Mouse (Mus musculus) thymus, postnatal 25 days (tissue): Measurements from ENCODE around the gene Otud5.
"Not testable (repeated sequence)": the region's sequence is repeated elsewhere in the genome, so short reads cannot be mapped to it uniquely, and the experiment has no call there.

Source experiments
- DNase-seq: peaks from one replicate; pipeline ENCODE4 v3.0.0; 2022

Otud5 gene

DNA sequence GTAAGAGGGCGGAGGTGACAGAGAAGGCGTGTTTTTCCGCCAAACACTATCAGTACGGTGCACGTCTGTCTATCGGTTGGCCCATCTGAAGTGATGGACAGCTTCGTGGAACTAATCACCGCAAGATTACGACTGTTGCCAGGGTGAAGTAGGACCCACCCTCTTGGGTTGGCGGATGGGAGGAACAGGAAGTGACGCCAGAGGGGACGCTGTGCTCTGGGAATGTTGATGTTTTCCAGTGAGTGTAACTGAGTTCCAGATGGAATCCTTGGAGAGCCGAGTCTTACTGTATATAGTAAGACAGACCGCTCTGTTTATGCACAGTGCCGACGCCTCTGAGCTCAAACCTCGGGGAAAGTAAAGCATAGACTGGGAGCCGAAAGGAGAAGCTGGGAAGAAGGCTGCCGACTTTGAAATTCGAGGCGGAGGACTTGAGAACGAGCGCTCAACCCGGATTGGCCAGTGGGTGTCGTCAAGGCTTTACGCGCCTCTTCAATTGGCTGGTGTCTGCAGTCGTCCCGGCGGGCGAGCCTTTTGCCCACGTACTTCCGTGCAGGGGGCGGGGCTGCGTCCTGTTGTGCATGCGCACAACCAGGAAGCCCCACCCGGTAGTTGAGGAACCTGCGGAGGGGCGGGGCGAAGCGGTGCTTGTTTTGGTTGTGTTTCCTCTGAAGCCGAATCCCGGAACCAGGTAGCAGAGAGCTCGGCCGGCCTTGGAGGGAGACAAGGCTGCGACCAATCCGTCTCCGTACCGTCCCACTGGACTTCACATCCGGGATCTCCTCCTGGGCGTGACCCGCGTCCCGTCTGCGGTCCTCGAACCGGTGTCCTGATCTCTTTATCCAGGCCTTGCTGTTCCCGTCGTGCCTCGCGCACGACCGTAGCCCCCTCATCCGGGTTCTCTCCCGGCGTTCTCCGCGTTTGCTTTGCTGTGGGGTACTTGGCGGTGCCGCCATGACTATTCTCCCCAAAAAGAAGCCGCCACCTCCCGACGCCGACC, at the start of gene Otud5:
Gene Otud5 (plus strand): TSS at position 202 of the 1,000 bp plus-strand sequence.
- peak; percentile 94 for DNase-seq

DNA sequence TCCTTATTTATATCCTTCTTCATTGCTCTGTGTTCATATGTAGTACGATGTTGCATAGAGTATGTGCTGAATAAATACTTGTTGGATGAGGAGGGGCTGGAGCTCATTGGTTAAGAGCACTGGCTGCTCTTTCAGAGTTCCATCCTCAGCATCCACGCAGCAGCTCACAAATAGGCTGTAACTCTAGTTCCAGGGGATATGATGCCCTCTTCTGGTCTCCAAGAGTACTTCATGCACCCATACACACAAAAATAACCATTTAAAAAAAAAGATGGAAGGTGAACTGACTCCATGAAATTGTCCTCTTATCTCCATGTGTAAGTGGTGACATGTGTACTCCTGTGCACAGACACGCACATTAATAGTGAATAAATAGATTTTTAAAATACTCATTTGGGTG, 47.8 kb upstream of the Otud5 start:
- peak; percentile 2 for DNase-seq

DNA sequence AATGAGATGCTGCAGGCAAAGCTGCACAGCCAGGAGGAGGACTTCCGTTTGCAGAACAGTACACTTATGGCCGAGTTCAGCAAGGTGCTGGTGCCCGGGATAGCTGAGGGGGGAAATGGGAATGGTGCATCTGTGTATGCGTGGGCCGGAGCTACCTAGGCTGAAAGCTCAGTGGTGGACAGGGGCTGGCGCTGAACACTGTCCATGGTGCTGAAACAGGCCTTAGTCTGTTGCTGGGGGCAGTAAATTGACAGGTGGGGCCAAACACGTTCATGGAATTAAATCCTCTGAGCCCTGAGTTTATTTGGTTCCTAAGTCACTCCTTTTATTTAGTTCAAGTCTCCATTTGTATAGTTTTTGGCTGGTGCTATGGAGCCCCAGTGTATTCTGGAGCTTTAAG, 46.1 kb upstream of the Otud5 start:
- peak; percentile 13 for DNase-seq

DNA sequence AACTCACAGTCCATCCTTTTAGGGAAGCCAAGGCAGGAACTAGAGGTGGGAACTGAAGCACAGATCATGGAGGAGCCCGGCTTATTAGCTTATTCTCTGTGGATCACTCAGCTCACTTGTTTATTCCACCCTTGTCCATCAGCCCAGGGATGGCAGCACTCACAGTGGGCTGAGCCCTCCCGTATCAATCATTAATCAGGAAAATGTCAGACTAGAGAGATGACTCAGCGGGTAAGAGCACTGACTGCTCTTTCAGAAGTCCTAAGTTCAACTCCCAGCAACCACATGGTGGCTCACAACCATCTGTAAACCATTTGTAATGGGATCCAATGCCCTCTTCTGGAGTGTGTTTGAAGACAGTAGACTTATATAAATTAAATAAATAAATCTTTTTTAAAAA, 43.8 kb upstream of the Otud5 start:
- DNase-seq, result no peak

DNA sequence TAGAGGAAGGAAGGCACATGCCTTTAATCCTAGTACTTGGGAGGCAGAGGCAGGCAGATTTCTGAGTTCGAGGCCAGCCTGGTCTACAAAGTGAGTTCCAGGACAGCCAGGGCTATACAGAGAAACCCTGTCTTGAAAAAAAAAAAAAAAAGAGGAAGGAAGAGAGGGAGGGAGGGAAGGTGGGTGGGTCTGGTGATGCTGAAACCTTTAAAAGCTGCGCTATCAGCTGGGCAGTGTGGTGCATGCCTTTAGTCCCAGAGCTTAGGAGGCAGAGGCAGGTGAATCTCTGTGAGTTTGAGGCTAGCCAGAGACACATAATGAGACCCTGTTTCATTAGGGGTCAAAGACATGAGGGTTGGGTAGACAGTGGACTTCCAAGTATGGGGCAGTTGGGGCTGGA, 39.0 kb upstream of the Otud5 start:
- DNase-seq, result not testable (repeated sequence)

DNA sequence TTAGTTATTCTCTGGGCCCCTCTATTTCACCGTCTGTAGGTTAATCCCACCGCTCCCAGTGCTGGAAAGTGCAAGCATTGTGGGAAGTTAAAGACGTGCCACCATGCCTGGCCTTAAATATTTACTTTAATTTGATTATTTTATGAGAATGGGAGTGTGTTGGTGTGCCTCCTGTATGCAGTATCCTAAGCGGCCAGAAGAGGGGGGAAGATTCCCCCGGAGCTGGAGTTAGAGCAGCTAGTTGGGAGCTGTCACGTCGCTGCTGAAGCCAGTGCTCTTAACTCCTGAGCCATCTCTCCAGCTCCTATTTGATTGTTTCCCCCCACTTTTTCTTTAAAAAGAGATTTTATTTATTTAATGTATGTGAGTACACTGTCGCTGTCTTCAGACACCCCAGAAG, 26.1 kb upstream of the Otud5 start:
- peak; percentile 26 for DNase-seq

DNA sequence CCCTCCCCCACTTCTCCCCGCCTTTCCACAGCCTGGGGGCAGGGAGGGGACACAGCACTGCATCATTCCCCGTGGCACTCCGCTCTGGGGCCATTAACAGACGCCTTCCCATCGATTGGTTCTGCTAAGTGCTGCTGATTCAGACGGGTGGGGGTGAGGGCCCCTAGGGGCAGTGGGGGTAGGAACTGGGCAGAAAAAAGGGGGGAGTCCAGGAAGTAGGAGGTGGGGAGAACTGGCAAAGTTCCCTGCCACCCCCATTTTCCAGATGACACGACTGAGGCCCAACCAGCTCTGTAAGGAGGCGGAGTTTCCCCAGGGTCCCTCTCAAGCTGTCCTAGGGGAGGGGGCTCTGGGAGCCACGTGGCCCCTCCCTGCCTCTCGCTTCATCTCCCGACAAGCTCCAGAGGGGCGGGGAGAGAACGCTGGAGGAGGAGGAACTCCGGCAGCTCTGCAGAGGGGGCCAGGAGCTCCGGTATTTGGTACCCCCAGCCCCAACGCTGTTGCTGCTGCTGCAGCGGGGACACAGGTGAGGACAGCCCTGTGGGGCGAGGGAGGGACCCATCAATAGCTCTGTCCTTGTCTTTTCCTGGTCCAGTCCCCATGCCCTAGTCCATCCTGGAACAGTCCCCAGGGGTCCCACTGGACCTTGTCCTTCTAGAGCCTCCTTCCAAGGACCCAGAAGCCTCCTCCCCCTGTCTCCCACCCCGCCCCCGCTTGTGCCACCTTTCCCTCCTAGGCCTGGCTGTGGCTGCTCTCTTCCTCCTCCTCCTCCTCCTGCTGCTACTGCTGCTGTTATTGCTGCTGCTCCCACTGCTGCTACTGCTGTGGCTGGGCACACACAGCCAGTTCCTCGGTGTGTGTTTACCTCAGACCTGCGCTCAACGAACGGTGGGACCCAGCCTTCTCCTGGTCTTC, 19.0 kb upstream of the Otud5 start, which contains the start of gene Kcnd1:
Gene Kcnd1 (plus strand): TSS at position 425 of the 915 bp plus-strand sequence.
- DNase-seq, result no peak

DNA sequence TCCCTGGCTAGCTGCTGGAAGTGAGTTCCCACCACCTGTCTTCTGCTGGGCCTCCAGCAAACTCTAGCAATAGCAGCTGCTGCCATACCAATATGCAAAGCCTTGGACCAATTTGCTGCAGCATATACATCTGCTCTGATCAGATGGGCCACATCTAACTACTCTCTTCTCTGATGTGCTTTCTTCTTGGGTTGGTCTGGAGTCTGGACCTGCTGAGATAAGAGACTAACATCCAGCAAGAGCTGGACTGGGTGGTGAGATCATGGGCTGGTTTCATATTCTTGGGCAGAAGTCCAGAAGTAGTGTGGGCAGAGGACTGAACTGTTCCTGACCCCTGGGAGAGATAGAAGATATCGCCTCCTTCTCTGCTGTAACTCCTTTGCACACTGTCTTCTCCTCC, 4.0 kb upstream of the Otud5 start:
- DNase-seq, result no peak

DNA sequence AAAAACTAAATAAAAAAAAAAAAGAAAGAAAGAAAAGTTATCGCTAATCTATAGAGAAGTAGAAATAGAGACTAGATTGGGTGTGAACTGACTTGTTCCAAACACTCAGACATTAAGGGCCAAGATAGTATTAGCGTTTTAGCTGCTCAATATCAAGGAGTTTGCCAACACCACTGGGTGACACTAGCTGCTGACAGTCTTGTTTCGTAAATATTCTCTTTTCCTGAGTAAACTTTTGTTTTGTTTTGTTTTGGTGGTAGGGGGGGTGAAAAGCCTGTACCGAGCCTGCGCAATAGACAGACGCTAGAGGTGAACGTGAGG, 362 bp upstream of the Otud5 start:
- no peak for DNase-seq

DNA sequence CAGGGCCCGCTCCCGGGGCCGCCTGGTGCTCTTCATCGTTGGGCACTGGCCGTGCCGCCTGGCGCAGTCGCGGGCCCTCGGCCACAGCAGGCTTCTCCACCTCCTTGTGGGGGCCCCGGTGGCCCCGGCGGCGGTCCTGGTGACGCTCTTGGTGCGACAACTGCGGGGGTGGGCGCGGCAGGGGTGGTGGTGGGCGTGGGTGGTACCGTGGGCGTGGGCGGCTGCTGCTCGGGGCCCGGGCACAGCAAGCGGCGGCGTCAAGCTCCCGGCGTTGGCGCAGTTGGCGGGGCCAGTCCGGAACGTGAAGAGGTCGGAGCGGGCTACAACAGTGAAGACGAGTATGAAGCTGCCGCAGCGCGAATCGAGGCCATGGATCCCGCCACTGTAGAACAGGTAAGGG, 1.2 kb downstream of the Otud5 start:
- DNase-seq, result peak; percentile 23

DNA sequence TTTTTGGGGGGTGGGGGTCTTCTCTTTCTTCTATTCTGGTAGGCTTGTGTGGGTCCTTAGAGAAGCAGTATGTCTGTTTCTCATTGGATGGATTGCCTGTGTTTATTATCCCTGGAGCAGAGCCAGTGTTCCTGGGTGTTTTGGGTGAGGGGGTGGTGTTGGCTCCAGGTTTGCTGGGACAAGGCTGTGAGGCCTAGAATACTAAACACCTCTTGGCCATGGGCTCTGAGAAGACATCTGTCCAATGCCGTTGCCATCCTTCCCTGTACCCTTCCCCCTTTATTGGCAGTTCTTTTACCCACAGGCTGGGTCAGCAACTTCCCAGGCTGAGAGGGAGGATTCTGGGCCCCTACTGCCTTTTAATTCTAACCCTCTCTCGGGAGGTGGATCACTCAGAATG, 6.7 kb downstream of the Otud5 start:
- DNase-seq, result no peak

DNA sequence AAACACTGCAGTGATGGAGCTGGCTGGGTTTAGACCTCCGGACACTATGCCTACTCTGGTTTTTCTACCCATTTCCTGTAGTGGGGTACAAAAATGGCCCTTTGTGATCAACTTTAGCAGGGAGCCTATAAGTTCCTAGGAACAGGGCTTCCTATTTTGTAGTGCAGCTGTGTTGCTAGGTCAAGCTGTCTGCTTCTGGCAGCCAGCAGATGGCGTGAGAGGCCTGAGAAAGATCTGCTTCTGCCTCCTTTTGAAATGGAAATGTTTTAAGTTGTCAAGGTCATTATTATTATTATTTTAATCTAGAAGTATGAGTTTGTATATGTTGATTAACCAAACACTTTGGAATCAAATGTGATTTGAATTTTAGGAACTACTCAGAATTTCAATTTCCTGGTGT, 13.4 kb downstream of the Otud5 start:
- DNase-seq, result peak; percentile 44

DNA sequence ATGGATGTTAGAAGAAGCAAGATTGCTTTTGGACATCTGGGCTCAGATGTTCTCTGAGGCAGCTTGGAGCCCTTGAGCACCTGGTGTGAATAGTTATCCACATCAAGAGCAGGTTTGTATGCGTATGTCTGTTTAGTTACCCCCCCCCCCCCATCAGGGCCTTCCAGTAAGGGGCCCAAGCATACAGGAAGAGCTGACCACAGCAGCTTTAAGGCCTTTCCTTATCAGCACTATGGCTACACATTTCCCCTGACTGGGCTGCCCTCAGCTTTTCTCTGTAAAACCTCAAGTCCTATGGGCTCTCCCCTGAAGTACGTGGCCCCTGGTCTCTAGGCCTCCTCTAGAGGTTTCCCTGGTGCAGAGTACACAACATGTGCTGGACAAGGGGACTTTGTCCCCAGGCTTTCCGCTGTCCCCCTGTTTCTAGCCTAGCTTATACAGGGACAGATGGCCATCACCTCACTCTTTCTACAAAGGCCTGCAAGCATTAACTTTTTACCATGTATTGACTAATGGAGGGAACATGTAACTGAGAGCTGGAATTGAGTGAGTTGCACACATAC, 18.1 kb downstream of the Otud5 start:
- no peak for DNase-seq

DNA sequence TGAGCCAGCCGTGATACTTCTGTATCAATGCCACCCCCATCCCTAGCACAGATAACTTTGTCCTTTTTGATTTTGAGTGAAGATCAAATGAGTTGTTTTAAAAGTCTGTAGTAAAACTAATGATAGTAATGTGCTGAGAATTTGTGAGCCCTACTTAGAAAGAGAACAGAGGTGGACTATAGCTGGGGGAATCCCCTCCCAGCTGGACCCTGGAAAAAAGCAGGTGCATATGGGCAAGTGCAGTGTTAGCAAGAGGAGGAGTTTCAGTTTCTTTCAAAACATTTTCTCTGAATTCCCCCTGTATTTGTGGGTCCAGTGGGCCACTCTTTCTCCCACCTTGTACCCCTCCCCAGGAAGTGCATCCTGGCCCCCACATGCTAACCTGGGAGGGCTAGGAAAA, 22.0 kb downstream of the Otud5 start:
- DNase-seq, result no peak

DNA sequence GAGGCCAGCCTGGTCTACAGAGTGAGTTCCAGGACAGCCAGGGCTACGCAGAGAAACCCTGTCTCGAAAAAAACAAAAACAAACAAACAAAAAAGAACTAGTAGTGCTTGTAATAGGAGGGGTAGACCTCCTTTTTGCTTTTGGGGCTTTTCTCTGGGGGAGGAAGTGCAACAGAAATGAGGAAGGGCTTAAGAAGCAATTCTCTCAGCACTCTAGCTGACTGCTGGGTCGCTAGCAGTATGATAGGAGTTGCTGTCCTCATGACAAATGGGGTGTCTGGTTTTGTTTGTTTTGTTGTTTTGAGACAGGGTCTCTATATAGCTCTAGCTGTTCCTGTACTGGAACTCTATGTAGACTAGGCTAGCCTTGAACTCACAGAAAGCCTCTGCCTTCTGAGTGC, 23.4 kb downstream of the Otud5 start:
- DNase-seq, result no peak

DNA sequence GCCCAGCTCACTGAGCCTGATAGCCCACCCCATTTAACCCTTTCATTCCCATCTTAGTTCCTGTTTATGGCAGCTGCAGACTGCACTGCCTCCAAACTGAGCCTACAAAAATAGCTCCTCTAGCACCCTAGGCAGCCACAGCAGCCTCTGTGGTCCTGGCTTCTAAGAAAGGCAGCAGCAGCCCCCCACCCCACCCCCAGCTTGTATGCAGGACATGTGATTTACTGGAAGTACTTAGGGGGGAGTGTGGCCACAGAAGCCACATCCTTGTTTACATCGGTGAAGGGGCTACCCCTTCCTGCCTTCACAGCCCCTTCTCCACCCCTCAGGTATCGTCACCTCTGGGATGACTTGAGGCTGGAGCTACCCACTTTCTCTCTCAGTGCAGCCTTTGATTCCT, 24.2 kb downstream of the Otud5 start:
- peak; percentile 23 for DNase-seq

DNA sequence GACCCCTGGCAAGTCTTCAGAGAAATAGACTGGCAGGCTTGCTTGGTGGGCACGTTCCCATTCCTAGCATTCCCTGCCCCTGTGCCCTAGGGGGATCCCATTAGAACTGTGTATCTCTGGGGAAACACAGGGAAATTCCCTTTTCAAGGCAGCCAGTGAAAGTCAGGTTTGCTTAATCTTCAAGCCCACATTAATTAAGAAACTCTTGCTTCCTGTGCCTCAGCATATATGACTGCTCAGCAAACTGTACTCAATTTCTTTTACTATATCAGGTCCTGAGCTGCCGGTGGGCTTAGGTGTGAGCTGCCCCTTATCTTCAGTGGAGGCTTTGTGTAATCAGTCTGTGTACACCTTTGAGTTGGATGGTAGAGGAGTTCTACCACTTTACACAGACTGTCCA, 24.6 kb downstream of the Otud5 start:
- no peak for DNase-seq

DNA sequence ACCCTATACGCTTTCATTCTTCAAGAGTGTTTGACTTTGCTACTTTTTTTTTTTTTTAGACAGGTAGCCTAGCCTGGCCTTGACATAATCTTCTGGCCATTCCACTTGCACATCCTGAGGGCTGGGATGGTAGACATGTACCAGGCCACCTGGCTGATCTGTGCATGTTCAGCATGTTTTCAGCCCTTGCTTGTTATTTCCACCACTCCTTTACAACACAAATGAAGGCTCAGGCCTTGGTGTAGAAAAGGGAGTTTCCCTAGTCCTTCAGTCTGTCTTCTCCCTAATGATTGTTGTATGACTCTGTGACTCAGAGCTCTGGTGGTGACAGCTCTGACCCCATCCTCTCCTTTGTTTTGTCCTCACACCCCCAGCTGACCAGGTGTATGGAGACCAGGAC, 26.0 kb downstream of the Otud5 start:
- no peak for DNase-seq

DNA sequence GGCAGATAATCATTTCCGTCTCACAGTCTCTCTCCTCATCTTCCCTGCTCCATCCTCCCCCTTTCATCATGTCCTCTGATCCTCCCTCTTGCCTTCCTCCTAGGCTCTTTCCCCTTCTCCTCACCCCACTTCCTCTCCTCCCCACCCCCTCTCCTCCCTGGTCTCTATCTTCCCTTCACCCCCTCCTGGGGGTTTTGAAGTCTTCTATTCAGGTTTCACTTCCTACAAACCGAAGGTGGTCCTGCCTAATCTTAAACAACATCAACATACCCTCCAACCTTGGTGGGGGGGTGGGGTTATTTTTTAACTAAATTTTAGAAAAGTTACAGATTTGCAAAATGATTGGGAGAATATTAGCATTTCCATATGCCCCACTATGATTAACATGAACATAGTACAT, 27.3 kb downstream of the Otud5 start:
- DNase-seq, result no peak

DNA sequence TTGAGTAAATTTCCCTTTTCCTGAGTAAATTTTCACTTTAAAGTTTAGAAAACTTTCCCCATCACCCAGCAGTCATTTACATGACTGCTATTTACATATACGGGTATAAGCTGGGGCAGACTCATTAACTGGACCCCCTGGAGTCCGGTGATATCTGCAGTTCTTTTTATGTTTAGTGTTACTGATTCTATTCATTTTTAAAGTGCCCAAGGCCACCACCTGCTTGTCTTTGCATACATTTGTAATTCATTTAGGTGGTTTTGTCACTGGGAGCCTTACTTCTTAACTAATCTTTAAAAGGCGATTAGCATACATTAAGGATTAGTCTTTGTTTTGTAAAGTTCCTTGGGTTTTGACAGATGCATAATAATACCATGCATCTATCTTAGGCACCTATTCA, 28.7 kb downstream of the Otud5 start:
- no peak for DNase-seq

DNA sequence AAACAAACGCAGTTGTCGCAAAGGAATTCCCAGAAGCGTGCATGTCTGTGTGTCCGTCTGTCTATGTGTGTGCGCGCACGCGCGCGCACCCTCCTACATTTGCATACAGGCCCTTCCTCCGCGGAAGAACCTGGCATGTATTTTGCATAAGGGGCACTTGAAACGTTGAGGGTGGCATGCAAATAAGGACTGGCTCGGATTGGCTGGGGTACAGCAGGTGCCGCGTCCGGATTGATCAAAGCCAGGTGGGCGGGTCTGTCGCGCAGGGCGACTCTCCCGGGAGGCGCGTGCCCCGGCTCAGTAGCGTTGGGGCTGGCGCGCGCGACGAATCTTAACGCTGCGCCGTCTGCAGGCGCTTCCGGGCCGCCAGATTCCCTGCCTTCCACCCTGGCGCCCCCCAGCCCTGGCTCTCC, 36.8 kb downstream of the Otud5 start, which contains the start of gene Pim2:
Gene Pim2 (plus strand): TSS at position 256 of the 413 bp plus-strand sequence.
- peak; percentile 87 for DNase-seq

DNA sequence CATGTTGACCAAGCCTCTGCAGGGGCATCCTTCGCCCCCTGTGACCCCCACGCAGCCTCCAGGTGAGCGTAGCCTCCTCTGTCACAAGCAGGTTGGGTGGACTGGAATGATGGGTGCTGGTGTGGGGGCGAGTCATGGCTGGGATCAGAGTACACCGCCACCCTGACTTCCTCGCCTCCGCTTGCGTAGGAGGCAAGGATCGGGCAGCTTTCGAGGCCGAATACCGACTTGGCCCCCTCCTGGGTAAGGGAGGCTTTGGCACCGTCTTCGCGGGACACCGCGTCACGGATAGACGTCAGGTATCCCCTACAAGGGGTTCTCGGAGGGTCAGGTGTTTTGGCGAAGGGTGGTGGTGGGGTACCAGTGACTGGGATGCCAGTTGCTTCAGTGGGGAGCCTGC, 37.3 kb downstream of the Otud5 start:
- DNase-seq, result no peak

DNA sequence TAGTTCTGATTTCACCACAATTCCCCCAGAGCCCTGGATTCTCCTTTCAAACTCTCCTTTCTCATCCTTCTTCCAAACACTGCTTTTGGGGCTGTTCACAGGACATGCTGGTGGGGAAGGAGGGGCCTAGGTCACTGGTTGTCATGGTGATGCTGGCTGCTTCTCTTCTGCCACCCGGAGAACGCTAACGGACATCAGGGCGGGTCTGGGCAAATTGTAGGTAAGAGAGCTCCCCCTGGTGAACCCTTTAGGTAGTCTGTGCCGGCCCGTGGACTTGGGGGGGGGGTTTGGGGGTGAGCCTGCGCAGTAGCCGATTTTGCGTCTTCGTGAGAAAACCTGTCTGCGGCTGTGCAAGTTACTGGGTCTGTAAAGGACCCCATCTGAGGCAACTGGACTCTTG, 38.7 kb downstream of the Otud5 start:
- peak; percentile 51 for DNase-seq
